Mouse (Mus musculus) myocyte (in vitro differentiated cells): ENCODE measurements around the gene Fam171a2.

Experiments
- CEBPB ChIP-seq: IDR thresholded peaks from 2 replicates; pipeline ENCODE4 v1.6.1; 2011; ENCODE audit warnings: mild to moderate bottlenecking, moderate library complexity; ENCODE audit not compliant: poor library complexity, insufficient read depth, severe bottlenecking
- E2F4 ChIP-seq: IDR thresholded peaks from one replicate; pipeline ENCODE4 v1.6.1; 2011; ENCODE audit warnings: mild to moderate bottlenecking, control low read depth, moderate library complexity; ENCODE audit not compliant: insufficient read depth
- MAX ChIP-seq: IDR thresholded peaks from one replicate; pipeline ENCODE4 v1.6.1; 2011; ENCODE audit warnings: low read depth, mild to moderate bottlenecking, control low read depth
- MYOD1 ChIP-seq, 3 experiments: IDR thresholded peaks; one replicate each; pipeline ENCODE4 v1.6.1; 2011; ENCODE audit warnings: control low read depth in 2 of 3, low read depth in 2 of 3, mild to moderate bottlenecking in 2 of 3, moderate library complexity in 1 of 3; ENCODE audit not compliant: insufficient read length in 2 of 3, control insufficient read depth in 1 of 3
- MYOG ChIP-seq, 3 experiments: IDR thresholded peaks; one replicate each; pipeline ENCODE4 v1.6.1; 2011; ENCODE audit warnings: control low read depth in 2 of 3, low read depth in 2 of 3, mild to moderate bottlenecking in 2 of 3; ENCODE audit not compliant: insufficient read length in 2 of 3, control insufficient read depth in 1 of 3, insufficient read depth in 1 of 3
- POLR2A ChIP-seq: IDR thresholded peaks from one replicate; pipeline ENCODE4 v1.6.1; 2011; ENCODE audit warnings: low read depth, mild to moderate bottlenecking, control low read depth, moderate library complexity; ENCODE audit not compliant: insufficient read length
- POLR2AphosphoS2 ChIP-seq: IDR thresholded peaks from one replicate; pipeline ENCODE4 v1.6.1; 2011; ENCODE audit warnings: low read depth, control low read depth; ENCODE audit not compliant: insufficient read length
- REST ChIP-seq: IDR thresholded peaks from one replicate; pipeline ENCODE4 v1.6.1; 2011; ENCODE audit warnings: mild to moderate bottlenecking, control low read depth, moderate library complexity; ENCODE audit not compliant: insufficient read depth, insufficient read length
- SRF ChIP-seq: IDR thresholded peaks from one replicate; pipeline ENCODE4 v1.6.1; 2011; ENCODE audit warnings: low read depth; ENCODE audit not compliant: control insufficient read depth, insufficient read length
- TCF12 ChIP-seq: IDR thresholded peaks from one replicate; pipeline ENCODE4 v1.6.1; 2011; ENCODE audit warnings: mild to moderate bottlenecking, control low read depth; ENCODE audit not compliant: poor library complexity, insufficient read depth, severe bottlenecking
- USF1 ChIP-seq: IDR thresholded peaks from one replicate; pipeline ENCODE4 v1.6.1; 2011; ENCODE audit warnings: low read depth, mild to moderate bottlenecking, control low read depth, moderate library complexity

- TF ChIP-seq POLR2A (no peak), E2F4 (no peak), MYOD1 (IDR thresholded peaks at IDR 0.05; ENCODE audit: control insufficient read depth in 1 of 3, insufficient read length in 2 of 3, low read depth in 2 of 3) (no peak), POLR2AphosphoS2 (no peak), MAX (no peak), CEBPB (no peak), MYOG (IDR thresholded peaks at IDR 0.05; ENCODE audit: control insufficient read depth in 1 of 3, insufficient read depth in 1 of 3, insufficient read length in 2 of 3, low read depth in 2 of 3) (no peak), TCF12 (no peak), REST (no peak), USF1 (no peak), SRF (no peak)
These were observed 54.8 kb downstream of the Fam171a2 start for GRCm38 (mm10) chr11:102392441-102393237.
